Mouse (Mus musculus): ENCODE results near the gene Lsm10. TPM values are rescaled to one million over a fixed set of nuclear protein-coding genes. Genes with fewer than 3 reads are reported as not detected.

Lsm10 gene
- total and polyA plus RNA-seq, 2 experiments from 2014 or later = 41.7 to 186 TPM

GRCm38 (mm10) chr4:126068842-126069241 is 27.6 kb upstream of the Lsm10 start:
- TF ChIP-seq EP300 (IDR thresholded peaks at IDR 0.05; ENCODE audit: low read depth) = no peak
- no peak for TF ChIP-seq CTCF (IDR thresholded peaks at IDR 0.05; ENCODE audit: low read depth)
- Histone ChIP-seq H3K9me3 (replicated peaks; ENCODE audit: control insufficient read depth, low read length) (no peaks in the 10 kb centered on the region), H3K4me1 (ENCODE audit: control insufficient read depth, insufficient read depth) (no peaks in the 10 kb centered on the region), H3K27me3 (ENCODE audit: control insufficient read depth, insufficient read depth, low read length) (no peaks in the 10 kb centered on the region), H3K36me3 (replicated peaks; ENCODE audit: control insufficient read depth, insufficient read depth, low read length) (no peaks in the 10 kb centered on the region), H3K4me2 (ENCODE audit: low read depth, low read length) (no peak overlapping the region), H3K4me3 (ENCODE audit: low read depth, low read length) (no peak overlapping the region), H3K9ac (replicated peaks; ENCODE audit: low read depth, low read length) (no peak overlapping the region), H3K27ac (ENCODE audit: low read depth) (no peak overlapping the region)
- no peak for ATAC-seq (ENCODE audit: insufficient read depth, low read depth)
- whole genome bisulfite sequencing = 74% methylated on average over 6 of the region's 6 CpGs
- DNase-seq (ENCODE audit: low spot score) = no peak

DNA sequence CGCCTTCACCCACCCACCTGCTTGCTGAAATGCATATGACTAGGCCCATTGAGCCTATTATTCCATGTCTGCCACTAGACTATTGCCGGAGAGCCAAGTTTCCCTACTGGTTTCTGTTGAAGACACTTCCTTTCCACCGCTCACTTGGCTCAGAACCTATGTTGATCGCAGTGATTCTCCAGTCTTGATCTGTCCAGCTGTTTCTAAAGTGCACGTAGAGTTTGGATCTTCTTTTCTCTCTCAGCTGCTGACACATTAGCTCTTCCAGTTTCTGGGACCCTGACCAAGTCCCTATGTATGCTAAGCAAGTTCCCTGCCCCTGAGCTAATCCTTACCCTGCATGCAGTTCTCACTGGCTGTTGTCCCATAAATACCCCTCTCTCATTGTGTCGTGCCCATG is 18.6 kb upstream of the Lsm10 start:
- Histone ChIP-seq H3K9ac (replicated peaks; ENCODE audit: low read depth, low read length) (no peak overlapping the region), H3K4me3 (ENCODE audit: low read depth, low read length) (no peak overlapping the region), H3K36me3 (replicated peaks; ENCODE audit: control insufficient read depth, insufficient read depth, low read length) (no peaks in the 10 kb centered on the region), H3K27me3 (ENCODE audit: control insufficient read depth, insufficient read depth, low read length) (no peaks in the 10 kb centered on the region), H3K9me3 (replicated peaks; ENCODE audit: control insufficient read depth, low read length) (no peaks in the 10 kb centered on the region), H3K4me2 (ENCODE audit: low read depth, low read length) (no peak overlapping the region), H3K27ac (ENCODE audit: low read depth) (no peak overlapping the region), H3K4me1 (ENCODE audit: control insufficient read depth, insufficient read depth) (no peaks in the 10 kb centered on the region)
- DNase-seq (ENCODE audit: low spot score) (no peak), ATAC-seq (ENCODE audit: insufficient read depth, low read depth) (no peak)
- 68% methylated on average over 6 of the region's 6 CpGs for WGBS
- no peak for TF ChIP-seq EP300 (IDR thresholded peaks at IDR 0.05; ENCODE audit: low read depth)
- TF ChIP-seq CTCF (IDR thresholded peaks at IDR 0.05; ENCODE audit: low read depth) = no peak

- WGBS = 72% methylated on average over 4 of the region's 4 CpGs
- Histone ChIP-seq H3K9ac (replicated peaks; ENCODE audit: low read depth, low read length) (no peak overlapping the region), H3K9me3 (replicated peaks; ENCODE audit: control insufficient read depth, low read length) (no peaks in the 10 kb centered on the region), H3K4me3 (ENCODE audit: low read depth, low read length) (no peak overlapping the region), H3K36me3 (replicated peaks; ENCODE audit: control insufficient read depth, insufficient read depth, low read length) (no peaks in the 10 kb centered on the region), H3K27me3 (ENCODE audit: control insufficient read depth, insufficient read depth, low read length) (no peaks in the 10 kb centered on the region), H3K27ac (ENCODE audit: low read depth) (no peak overlapping the region), H3K4me2 (ENCODE audit: low read depth, low read length) (no peak overlapping the region), H3K4me1 (ENCODE audit: control insufficient read depth, insufficient read depth) (no peaks in the 10 kb centered on the region)
- ATAC-seq (ENCODE audit: insufficient read depth, low read depth) = no peak
- no peak for DNase-seq (ENCODE audit: low spot score)
- TF ChIP-seq EP300 (IDR thresholded peaks at IDR 0.05; ENCODE audit: low read depth) (no peak), CTCF (IDR thresholded peaks at IDR 0.05; ENCODE audit: low read depth) (no peak)
Observed at GRCm38 (mm10) chr4:126079266-126079665, 17.2 kb upstream of the Lsm10 start.

DNA sequence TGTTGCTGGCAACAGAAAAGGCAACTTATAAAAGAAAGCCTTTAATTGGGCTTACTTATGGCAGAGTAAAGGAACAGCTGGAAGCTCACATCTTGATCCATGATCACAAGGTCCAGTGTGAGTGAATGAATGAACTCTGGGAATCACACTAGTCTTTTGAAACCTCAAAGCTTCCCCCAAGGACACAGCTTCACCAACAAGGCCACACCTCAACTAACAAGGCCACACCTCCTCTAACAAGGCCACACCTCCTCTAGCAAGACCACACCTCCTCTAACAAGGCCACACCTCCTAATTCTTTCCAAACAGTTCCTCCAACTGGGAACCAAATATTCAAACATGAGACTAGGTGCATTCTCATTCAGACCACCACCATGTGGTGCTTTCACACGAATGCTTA is 14.8 kb upstream of the Lsm10 start:
- Histone ChIP-seq H3K27me3 (ENCODE audit: control insufficient read depth, insufficient read depth, low read length) (no peaks in the 10 kb centered on the region), H3K9ac (replicated peaks; ENCODE audit: low read depth, low read length) (no peak overlapping the region), H3K4me1 (ENCODE audit: control insufficient read depth, insufficient read depth) (no peaks in the 10 kb centered on the region), H3K36me3 (replicated peaks; ENCODE audit: control insufficient read depth, insufficient read depth, low read length) (no peaks in the 10 kb centered on the region), H3K4me2 (ENCODE audit: low read depth, low read length) (no peak overlapping the region), H3K27ac (ENCODE audit: low read depth) (no peak overlapping the region), H3K4me3 (ENCODE audit: low read depth, low read length) (no peak overlapping the region), H3K9me3 (replicated peaks; ENCODE audit: control insufficient read depth, low read length) (no peaks in the 10 kb centered on the region)
- no peak for TF ChIP-seq CTCF (IDR thresholded peaks at IDR 0.05; ENCODE audit: low read depth)
- TF ChIP-seq EP300 (IDR thresholded peaks at IDR 0.05; ENCODE audit: low read depth) = no peak
- 91% methylated on average over 1 of the region's 1 CpGs for WGBS
- no peak for ATAC-seq (ENCODE audit: insufficient read depth, low read depth)
- DNase-seq (ENCODE audit: low spot score) = no peak

DNA sequence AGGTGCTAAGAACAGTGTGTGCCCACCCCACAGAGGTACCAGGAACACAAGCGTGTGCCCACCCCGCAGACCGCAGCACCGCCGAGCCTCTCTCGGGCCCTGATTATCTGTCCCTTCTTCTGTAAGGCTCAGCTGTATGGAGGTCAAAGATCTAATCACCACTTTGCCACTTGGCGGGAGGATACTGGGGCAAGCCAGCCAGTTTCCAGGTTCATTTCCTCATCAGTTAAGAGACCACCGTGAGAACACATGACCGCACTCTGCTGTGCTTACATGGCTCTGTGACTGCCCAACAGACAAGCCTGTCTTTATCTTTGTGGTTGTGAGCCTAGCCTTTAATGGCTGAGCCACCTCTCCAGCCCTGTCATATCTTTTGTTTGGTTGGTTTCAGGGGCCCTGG is 13.4 kb upstream of the Lsm10 start:
- no peak for DNase-seq (ENCODE audit: low spot score)
- Histone ChIP-seq H3K27ac (ENCODE audit: low read depth) (no peak overlapping the region), H3K27me3 (ENCODE audit: control insufficient read depth, insufficient read depth, low read length) (no peaks in the 10 kb centered on the region), H3K4me3 (ENCODE audit: low read depth, low read length) (no peak overlapping the region), H3K9ac (replicated peaks; ENCODE audit: low read depth, low read length) (no peak overlapping the region), H3K9me3 (replicated peaks; ENCODE audit: control insufficient read depth, low read length) (no peaks in the 10 kb centered on the region), H3K4me1 (ENCODE audit: control insufficient read depth, insufficient read depth) (no peaks in the 10 kb centered on the region), H3K36me3 (replicated peaks; ENCODE audit: control insufficient read depth, insufficient read depth, low read length) (no peaks in the 10 kb centered on the region), H3K4me2 (ENCODE audit: low read depth, low read length) (no peak overlapping the region)
- WGBS = 83% methylated on average over 9 of the region's 9 CpGs
- TF ChIP-seq CTCF (IDR thresholded peaks at IDR 0.05; ENCODE audit: low read depth) (no peak), EP300 (IDR thresholded peaks at IDR 0.05; ENCODE audit: low read depth) (no peak)
- ATAC-seq (ENCODE audit: insufficient read depth, low read depth) = no peak

GRCm38 (mm10) chr4:126084382-126084781 is 12.0 kb upstream of the Lsm10 start:
- Histone ChIP-seq H3K27me3 (ENCODE audit: control insufficient read depth, insufficient read depth, low read length) (no peaks in the 10 kb centered on the region), H3K9me3 (replicated peaks; ENCODE audit: control insufficient read depth, low read length) (no peaks in the 10 kb centered on the region), H3K9ac (replicated peaks; ENCODE audit: low read depth, low read length) (no peak overlapping the region), H3K27ac (ENCODE audit: low read depth) (no peak overlapping the region), H3K4me3 (ENCODE audit: low read depth, low read length) (no peak overlapping the region), H3K4me1 (ENCODE audit: control insufficient read depth, insufficient read depth) (no peaks in the 10 kb centered on the region), H3K36me3 (replicated peaks; ENCODE audit: control insufficient read depth, insufficient read depth, low read length) (no peaks in the 10 kb centered on the region), H3K4me2 (ENCODE audit: low read depth, low read length) (no peak overlapping the region)
- DNase-seq (ENCODE audit: low spot score) (no peak), ATAC-seq (ENCODE audit: insufficient read depth, low read depth) (no peak)
- 65% methylated on average over 8 of the region's 8 CpGs for WGBS
- TF ChIP-seq EP300 (IDR thresholded peaks at IDR 0.05; ENCODE audit: low read depth) (no peak), CTCF (IDR thresholded peaks at IDR 0.05; ENCODE audit: low read depth) (no peak)
